Mouse (Mus musculus): ENCODE measurements around the gene Ppp2r5b.

Ppp2r5b gene

GRCm38 (mm10) chr19:6235084-6236052 lies at the start of gene Ppp2r5b:
Gene Ppp2r5b, minus strand, starts transcription at chr19:6235872.
- DNase-seq: peak; percentile 94 to 97

GRCm38 (mm10) chr19:6285226-6285625 lies 49.6 kb upstream of the Ppp2r5b start:
- DNase-seq: no peak

- DNase-seq: peak; percentile 48 to 80
Observed at GRCm38 (mm10) chr19:6284502-6284901, 48.8 kb upstream of the Ppp2r5b start.

DNA sequence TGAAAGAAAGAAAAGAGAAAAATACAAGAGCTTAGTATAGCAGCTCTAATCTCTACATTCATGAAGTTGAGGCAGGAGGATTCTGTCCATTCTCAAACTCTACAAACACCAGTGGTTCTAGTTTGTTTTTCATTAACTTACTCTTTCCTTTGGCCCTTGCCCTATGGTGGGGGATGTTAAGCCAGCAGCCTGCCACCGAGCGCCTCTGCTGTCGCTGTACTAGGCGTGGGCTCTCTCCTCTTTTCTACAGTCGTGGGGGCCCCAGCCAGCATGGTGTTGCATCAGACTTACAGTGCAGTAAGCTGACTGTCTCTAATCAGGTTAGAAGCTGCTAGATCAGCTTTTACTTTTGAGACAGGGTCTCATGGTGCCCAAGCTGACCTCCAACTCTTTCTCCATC lies 47.3 kb upstream of the Ppp2r5b start:
- peak; percentile 60 to 65 for DNase-seq

DNA sequence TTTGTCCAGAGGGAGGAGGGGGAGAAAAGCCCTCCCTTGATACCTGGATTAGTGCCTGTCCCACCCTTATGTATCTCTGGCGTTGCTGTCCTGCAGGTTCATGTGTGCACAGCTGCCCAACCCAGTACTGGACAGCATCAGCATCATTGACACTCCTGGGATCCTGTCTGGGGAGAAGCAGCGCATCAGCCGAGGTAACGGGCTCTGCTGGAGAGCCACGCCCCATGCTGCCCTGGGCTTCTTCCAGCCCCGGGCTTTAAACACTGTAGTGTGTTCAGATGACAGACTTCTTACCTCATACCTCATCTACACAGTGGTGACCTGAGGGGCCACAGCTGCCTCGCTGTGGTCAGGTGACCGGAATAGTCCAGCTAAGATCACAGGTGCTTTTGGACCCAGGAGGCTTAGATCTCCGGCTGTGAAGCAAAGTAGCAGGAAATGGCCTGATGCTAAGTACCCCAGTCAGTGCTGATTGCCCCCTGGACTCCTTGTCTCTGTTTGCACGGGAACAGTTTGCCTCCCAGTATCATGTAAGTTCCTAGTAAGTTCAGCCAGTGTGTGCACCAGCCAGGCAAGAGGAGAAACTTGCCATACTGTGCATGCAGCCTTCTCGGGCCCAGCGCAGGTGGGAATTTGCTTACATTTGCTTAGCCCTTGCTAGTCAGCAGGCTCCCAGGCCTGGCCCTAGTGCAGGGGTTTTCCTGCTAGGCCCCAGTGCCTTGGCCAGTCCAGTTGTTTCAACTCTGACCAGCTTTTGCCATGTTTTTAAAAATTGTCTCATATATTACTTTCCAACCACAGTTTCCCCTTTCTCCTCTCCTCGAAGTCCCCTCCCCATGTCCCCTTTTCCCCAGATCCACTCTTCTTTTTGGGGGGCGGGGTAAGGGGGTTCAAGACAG lies 45.7 kb upstream of the Ppp2r5b start:
- no peak for DNase-seq

GRCm38 (mm10) chr19:6280554-6280953 lies 44.9 kb upstream of the Ppp2r5b start:
- peak; percentile 56 to 81 for DNase-seq

DNA sequence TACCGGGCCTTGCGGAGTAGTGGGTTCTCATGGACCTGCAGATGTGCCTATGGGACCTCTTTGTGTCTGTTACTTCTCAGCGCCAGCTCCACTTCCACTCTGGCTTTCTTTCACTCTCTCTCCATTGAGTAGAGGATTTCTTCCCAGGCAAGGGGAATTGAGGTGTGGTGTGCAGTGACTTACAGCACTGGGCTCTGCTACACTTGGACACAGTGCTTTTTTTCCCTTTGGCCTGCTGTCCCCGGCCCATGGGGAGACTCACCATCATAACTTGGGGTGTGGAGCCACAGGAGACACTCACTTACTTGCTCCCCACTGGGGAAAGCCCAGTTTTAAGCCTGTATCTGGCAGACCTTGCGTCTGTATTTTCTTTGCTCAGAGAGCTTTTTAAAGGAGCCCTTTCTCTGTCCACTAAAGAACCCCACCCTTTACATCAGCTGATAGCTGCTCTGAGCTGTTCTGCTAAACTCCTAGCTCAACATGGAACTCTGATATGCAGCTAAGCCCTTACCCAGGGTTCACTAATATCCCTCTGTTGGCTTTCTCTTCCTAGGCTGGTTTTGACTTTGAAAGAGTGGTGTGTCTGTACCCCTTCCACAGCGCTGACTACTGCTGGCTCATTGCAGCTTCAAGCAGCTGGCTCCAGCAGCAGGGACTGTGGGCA lies 43.9 kb upstream of the Ppp2r5b start:
- DNase-seq: no peak

GRCm38 (mm10) chr19:6278439-6279073 lies 42.9 kb upstream of the Ppp2r5b start:
- no peak for DNase-seq

DNA sequence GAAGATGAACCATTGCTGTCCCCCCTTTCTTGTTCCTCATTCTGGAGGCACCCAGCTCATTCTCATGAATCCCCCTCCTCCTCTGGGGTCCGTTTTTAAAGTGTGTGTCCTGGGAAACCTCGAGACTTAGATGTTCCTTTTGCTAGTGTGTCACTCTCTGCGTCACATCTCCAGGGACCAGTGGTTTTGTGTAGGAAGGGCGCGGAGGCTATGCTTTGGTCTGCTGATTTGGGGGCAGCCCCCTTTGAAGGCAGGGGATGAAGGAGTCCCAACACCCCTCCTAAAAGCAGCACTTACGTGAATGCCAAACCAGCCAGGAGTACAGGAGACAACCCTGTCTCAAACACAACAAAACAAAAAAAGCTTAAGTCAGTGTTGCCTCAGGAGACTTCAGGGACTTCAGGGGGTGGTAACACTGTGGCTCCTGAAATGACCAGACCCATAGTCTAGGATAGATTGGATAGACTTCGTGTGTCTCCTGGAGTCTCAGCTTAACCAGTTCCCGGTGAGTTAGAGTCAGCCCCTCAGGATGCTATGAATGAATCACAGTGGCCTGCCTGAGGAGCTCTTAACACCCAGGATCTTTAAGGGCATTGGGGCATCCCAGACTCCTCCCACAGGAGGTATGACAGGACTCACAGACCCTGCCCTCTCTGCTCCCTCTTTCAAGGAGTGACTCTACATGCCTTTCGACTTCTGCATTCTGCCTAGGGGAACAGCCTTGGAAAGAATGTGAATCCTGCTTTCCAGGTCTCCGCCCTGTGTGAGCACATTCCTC lies 42.2 kb upstream of the Ppp2r5b start:
- peak; percentile 82 to 93 for DNase-seq

DNA sequence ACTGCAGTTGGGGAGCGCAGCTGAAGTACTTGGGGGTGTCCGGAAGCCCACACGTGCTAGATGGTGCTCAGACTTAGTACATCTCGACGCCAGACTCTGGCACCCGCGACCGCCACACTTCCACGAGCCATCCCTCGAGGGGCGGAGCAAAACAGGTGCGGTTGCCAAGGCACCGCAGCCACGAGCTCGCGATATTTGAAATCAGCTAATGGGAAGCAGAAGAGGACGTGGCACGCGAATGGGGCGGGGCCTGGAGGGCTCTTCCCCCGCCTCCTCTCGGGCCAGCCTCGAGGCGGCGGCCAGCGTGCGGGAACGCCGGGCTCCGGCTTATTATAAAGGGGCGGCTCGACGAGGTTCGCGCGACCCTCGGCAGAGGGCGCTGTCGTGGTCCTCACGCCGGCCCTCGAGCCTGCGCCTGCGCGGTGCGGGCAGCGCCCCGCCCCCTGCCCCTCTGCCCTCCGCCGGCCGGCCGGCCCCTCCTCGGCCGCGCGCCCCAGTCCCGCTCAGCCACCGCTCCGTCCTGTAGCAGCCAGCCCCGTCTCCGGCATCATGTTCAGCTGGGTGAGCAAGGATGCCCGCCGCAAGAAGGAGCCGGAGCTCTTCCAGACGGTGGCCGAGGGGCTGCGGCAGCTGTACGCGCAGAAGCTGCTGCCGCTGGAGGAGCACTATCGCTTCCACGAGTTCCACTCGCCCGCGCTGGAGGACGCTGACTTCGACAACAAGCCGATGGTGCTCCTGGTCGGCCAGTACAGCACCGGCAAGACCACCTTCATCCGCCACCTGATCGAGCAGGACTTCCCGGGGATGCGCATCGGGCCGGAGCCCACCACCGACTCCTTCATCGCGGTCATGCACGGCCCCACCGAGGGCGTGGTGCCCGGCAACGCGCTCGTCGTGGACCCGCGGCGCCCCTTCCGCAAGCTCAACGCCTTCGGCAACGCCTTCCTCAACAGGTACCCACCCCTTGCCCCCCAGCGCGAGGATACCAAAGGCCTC lies 41.1 kb upstream of the Ppp2r5b start, which contains the start of gene Ehd1:
Gene Ehd1 (plus strand): TSS at position 300 of the 996 bp plus-strand sequence.
- DNase-seq: peak; percentile 98

DNA sequence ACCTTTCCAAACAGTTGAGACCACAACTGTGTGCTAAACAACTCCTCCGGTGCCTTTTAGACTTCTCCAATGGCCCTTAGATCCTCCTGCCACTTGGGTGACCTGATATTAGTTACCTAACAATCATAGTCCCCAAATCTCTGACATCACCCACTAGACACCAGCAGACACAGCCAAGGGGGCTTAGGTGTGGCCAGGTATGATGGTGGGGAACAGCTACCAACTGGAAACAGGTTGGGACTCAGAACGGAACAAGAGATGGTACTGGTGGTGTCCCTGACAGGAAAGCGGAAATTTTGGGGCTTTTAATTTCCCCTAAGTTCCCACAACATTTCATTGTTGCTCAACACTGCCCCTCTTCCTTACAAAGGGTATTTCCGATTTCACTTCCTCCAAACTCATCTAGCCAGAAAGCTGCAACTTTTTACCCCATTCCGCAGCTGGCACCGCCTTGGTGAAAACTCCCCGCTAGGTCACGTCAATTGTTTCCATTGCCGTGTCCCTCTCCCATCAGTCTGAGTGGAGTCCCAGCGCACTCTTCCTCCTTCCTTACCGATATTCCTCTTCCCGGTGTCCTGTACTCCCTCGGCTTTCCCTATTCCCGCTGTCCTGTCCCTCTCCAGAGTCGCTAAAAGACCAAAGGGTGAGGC lies 40.2 kb upstream of the Ppp2r5b start:
- no peak for DNase-seq

GRCm38 (mm10) chr19:6273998-6274608 lies 38.4 kb upstream of the Ppp2r5b start:
- no peak for DNase-seq

GRCm38 (mm10) chr19:6273592-6273991 lies 37.9 kb upstream of the Ppp2r5b start:
- DNase-seq: no peak

DNA sequence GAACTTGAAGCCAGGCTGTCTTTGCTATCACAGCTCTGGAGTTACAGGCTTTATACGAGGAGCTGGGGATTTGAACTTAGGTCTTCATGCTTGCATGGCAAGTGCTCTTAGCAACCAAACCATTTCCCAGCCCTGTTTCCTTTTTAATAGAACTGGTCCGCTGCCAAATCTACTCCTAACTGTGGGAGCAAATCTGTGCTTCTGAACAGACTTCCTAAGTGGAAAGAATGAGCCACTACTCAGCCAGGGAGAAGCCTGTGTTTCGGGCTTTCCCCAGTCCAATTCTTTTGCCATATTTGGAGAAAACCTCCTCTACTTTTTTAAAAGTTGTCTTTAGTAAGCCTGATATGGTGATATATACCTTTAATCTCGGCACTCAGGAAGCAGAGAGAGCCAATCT lies 37.1 kb upstream of the Ppp2r5b start:
- DNase-seq: no peak

DNA sequence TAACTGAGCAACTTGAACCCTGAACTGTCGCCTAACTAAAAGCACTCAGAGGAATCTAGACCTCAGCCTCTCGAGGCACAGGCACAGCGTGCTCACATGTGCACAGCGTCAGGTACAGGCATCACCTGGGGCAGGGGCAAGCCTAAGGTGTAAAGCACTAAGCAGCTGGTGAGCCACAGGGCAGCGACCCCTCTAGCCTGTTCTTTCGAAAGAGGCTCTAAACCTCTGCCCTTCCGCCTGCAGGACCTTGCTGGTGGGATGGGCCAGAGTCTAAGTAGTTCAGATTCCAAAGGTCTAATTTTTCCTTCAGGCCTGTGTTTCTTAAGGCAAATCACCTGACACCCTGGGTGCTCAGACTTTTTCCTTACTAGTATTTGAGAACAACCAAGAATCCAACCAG lies 36.4 kb upstream of the Ppp2r5b start:
- DNase-seq: peak; percentile 66 to 92

DNA sequence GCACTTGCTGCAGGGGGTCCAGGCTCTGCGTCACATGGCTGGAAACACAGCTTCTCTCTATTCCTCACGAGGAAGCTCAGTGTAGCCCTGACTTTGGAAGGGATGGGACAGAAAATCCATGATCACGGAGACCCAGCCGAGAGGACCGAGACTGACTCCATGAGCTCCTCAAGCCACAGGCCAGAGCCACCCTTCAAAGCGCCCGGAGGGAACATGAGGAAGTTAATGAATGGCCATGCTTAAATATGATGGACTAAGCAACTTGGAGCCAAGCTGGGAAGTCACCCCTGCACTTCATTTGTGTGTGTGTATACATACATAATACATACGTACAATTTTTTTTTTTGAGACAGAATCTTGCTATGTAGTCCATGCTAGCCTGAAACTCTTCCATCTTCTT lies 35.5 kb upstream of the Ppp2r5b start:
- peak; percentile 61 to 80 for DNase-seq

DNA sequence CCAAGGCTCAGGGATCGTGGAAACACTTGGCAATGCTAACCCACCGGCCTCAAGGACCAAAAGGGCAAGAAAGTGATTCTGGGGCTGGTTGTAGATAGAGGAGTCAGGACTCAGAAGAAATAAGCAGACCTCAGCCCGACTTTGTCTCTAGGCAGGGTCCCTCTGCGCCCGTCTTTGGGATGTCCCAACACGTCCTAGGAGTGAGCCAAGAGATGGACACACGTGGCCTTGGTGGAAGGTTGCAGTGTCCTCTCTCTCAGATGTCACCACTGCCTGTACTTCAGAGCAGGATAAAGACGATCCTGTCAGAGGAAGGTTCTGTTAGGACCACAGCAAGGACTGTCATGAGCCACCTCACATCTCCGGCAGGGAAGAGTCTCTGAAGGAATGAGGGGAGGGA lies 35.0 kb upstream of the Ppp2r5b start:
- no peak for DNase-seq

DNA sequence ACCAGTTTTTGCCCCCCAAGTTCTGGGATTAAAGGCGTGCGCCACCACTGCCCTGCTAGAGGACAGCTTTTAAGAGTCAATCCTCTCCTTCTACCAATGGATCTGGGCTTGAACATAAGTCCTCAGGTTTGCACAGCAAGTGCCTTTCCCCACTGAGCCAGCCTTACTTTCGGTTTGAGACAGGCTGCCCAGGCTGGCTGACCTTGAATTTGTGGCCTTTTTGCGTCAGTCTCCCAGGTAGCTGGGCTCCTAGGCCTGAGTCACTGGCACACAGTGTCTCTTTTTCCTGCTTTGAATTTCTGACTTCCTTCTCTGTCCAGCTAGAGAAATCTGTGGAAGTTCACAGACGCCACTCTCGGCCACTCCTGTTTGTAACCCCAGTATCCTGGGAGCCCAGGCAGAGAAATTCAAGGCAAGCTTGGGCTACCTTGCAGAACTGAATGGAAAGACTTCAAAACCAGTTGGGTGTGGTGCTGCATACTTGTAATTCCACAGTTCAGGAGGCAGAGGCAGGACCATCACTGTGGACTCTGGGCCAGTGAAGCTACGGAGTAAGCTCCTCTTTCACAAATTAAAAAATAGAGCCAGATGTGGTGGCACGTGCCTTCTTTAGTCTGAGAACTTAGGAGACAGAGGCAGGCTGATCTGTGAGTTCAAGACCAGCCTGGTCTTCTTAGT lies 34.3 kb upstream of the Ppp2r5b start:
- no peak for DNase-seq

Data from kidney, postnatal 25 days (tissue).